Mouse (Mus musculus): ENCODE measurements around the gene Csnk1e.

The Csnk1e gene

DNA sequence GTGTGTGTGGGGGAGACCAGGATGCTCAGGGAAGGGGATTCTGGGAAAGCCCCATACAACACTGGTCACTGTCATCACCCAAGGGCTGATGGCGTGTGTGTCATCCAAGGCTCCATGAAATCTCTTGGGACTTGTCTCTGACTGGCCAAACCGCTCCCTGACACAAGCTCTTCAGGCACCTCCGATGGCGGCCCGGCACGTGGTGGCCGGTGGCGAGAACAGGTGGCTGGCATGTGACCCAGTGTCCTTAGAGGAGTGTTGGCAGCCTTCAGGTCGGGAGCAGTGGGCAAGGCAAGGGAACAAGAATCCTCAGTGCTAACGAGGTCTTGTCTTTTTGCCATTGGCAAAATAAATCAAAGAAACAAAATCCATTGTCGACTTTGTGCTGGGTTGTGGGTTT is 36.7 kb downstream of the Csnk1e start:
- no peak for DNase-seq

- no peak for DNase-seq
Observed at GRCm38 (mm10) chr15:79418265-79418664, 37.1 kb downstream of the Csnk1e start.

DNA sequence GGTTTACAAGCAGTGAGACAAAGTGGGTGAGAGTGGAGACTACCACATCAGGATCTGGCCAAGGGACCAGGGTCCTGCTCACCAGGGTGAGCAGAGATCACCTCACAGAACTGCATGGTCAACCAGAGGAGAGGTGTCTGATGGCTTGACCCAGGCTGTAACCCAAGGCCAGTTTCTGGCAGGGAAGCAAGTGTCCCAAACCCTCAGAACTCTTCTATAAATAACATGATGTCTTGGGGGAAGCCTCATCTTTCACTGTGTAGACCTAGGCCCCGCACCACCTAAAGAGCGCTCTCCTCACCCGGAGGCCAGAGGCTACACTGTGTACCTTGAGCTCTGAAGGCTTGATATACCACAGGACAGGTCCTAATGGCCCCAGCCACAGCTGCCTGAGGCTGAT is 38.0 kb downstream of the Csnk1e start:
- no peak for DNase-seq

- no peak for DNase-seq
Observed at GRCm38 (mm10) chr15:79416460-79417085, 38.8 kb downstream of the Csnk1e start.

DNA sequence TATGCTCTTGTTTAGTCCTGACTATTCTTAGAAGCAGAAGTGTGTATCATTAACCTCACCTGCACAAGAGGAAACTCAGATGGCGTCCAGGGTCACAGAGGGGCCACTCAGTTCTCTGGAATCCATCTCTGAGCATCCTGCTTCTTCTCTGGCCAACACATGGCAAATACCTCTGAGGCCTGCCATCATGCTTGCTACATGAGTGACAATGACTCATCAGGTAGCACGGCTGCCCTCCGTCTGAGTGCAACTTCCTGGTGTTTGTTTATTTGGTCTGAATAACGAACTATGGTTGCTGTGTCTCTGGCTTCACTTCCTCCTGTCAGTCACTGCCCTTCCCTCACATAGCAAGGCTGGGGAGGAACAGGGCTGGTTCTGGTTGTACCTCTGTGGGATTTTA is 40.9 kb downstream of the Csnk1e start:
- no peak for DNase-seq

DNA sequence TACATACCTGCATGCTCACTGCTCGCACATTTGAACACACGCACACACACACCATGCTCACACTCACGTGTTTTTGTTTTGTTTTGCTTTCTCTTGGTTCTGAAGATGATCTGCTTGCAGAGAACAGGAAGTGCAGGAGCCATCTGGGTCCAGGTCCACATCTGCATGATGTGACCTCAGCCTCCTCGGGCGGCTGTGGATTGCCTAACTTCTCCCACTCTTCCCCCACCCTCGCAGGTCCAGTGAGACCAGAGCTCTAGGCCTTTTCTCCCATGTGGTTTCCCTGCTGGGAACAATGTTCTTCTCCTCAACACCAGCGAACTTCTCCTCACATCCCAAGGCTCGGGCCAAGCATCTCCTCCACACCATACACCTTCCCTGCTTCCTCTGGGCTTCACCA is 41.6 kb downstream of the Csnk1e start:
- DNase-seq, result no peak

GRCm38 (mm10) chr15:79413201-79413600 is 42.2 kb downstream of the Csnk1e start:
- no peak for DNase-seq

DNA sequence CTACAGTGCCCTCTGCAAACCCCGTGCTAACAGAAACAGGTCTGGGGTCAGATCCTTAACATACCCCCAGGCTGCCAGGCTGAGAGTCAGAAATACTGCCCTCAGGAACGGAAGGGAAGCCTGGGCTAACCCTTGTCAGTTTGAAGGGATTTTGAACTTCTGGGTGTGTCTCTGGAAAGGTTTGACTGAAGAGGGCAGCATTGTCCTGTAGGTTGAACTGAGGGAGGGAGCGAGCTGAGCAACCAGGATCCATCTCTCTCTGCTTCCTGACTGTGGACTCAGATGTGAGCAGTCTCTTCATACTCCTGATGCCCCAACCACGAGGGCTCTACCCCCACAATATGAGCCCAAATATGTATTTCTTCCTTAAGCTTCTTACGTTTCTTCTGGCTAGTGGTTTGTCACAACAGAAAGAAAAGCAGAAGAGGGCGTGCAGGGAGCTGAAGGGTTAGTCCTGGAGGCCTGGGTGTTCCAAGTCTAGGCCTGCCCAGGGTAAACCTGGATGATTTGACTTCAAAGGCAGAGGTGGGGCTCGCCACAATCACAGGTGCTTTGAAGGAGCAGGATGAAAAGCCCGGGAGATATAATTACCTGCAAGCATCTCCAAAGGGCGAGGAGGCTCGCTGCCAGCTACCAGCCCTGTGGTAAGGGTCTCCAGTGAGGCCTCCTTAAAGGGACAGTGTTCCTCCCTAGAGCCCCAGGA is 43.9 kb downstream of the Csnk1e start:
- DNase-seq, result no peak

DNA sequence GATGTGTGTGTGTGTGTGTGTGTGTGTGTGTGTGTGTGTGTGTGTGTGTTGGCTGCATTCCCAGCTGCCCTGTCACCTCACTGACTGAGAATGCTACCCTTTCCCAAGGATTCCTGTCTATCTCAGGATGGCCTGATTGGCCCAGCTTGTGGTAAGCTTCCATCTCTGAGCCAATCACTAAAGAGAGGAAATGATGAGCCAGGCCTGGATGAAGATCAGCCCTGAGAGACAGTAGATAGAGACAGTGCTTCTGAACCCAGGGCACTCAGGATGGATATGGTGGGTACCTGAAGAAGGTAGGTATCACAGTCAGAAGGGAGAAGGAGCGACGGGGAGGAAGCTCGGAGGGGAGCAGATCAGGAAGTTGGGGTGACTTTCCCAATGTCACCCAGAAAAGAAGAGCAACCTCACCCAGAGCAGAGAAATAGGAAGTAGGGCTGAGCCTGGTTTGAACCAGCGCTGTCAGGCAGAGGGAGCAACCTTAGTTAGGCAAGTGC is 46.2 kb downstream of the Csnk1e start:
- peak; percentile 47 for DNase-seq

- DNase-seq, result no peak
Observed at GRCm38 (mm10) chr15:79406564-79406963, 48.8 kb downstream of the Csnk1e start.

GRCm38 (mm10) chr15:79404277-79404676 is 51.1 kb downstream of the Csnk1e start:
- no peak for DNase-seq

- no peak for DNase-seq
Observed at GRCm38 (mm10) chr15:79403763-79404210, 51.6 kb downstream of the Csnk1e start.

DNA sequence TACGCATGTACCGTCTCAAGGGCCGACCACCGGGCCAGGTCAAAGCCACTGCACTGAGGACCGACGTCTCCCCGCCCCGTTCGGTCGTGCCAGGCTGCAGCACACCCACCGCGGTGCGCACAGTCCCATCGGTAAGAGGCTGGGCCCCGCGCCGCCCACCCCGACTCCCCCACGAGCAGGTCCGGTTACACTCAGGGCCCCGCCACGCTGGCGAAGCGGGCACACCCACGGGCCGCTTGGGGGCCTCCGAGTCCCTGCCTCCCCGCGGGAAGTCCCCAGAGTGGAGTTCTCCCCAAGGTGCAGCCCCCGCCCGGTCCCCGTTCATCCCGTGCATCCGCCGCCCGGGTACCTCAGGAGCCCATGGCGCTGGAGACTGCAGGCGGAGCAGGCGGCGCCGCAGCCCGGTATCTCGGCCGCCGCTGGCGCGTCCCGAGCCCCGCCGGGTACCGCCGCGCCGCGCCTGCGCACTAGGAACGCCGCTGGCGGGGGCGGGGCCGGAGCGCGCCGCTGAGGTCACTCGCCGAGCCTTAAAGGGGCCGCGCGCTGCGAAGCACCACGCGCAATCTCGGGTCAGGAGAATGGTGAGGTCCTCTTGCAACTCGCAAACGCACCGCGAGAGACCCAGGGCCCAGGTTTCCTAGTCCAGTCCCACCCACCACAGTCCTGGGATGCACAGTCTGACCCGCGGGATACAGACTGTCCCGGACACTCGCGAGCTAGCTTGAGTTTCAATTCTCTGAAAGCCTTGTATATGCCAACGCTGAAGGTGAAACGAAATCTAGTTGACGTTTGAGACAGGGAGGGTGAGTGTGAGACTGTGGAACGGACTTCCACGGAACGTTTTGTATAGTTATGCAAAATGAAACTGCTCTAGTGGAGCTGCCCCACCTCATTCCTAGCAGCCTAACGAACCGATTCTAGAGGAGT is 52.3 kb downstream of the Csnk1e start, which contains the start of gene Tmem184b:
TSS of gene Tmem184b (minus strand) at position 734 of the 927 bp plus-strand sequence.
- peak; percentile 92 for DNase-seq

- no peak for DNase-seq
Observed at GRCm38 (mm10) chr15:79402176-79402575, 53.2 kb downstream of the Csnk1e start.

DNA sequence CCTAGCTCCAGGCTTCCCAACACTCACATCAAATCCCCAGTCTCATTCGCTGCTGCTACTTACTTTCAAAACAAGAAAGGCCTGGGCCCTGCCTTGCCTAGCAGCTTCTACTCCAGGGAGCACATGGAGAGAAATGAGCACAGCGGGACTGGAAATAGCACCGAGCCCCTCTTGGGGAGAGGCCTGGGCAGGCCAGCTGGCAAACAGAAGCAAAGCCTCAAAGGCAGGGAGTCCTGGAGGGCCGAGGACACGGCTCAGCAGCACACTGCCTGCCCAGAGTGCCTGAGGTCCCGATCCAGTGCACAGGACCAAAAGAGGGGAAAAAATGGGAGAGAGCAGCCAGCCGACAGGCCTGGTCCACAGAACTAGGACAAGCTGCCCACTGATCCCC is 54.4 kb downstream of the Csnk1e start:
- no peak for DNase-seq

- no peak for DNase-seq
Observed at GRCm38 (mm10) chr15:79400134-79400974, 55.0 kb downstream of the Csnk1e start.

GRCm38 (mm10) chr15:79399231-79400052 is 55.9 kb downstream of the Csnk1e start:
- DNase-seq, result no peak

GRCm38 (mm10) chr15:79396736-79397135 is 58.6 kb downstream of the Csnk1e start:
- DNase-seq, result peak; percentile 79

- no peak for DNase-seq
Observed at GRCm38 (mm10) chr15:79395281-79395680, 60.1 kb downstream of the Csnk1e start.

DNA sequence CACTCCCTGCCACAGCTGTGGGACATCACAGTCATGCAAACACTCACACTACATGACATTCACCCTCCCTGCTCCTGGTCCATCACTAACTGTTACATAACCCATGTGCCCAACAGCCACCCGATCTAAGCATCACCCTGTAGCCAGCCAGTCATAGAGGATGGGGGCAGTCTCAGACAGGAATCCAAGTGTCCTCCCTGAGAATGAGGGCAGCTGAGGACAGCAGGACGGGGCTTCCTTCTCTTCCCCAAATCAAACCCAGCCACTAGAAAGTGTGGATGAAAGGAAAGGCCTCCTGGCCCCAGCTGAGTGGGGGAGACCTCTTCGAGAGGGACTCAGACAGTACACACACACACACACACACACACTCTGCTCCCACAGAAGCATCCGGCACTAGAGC is 60.5 kb downstream of the Csnk1e start:
- DNase-seq, result peak; percentile 61

DNA sequence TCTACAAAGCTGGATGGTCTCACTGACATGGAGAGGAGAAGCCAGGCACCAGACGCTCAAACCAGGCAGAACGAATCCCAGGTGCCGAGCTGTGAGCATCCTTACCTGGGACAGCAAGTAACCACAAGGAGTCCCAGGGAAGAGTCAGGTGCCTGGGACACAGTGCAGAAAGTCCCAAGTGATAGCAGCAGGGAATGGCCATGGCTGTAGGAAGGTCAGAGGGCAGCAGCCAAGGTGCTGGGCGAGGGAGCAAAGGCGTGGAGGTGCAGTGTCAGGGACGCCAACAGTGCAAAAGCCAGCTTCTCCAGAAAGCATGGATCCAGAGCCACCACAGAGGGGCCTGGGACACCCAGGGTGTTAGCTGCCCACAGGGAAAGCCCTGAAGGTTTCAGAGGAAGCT is 62.3 kb downstream of the Csnk1e start:
- no peak for DNase-seq

Data from kidney, postnatal 10 days (tissue).